Mouse (Mus musculus) heart, embryonic 14.5 days (tissue): ENCODE measurements at regions not wholly inside any gene's neighbourhood (a gene's known extent, or its start where the extent isn't known, plus 50 kb on each side); places are given as distances from the start of the nearest gene placed in this dataset.

Experiments
- ATAC-seq: fragments of 200-750 bp; cut with Nextera tagmentation; 2 replicates; pipeline ENCODE4 v1.8.0; 2017; ENCODE audit warnings: low read depth, moderate TSS enrichment; ENCODE audit not compliant: insufficient number of reproducible peaks, insufficient read depth, low FRiP score
- H3K27ac ChIP-seq, 2 experiments: fragments of 200-500 bp in 1 of 2; fragments of 300-500 bp in 1 of 2; sonication (generic) in 1 of 2; replicated peaks in 1 of 2; 2 replicates each; pipeline ENCODE4 v1.5.1; 2012 to 2014; ENCODE audit warnings: low read depth in 2 of 2, low read length in 2 of 2, control low read depth in 1 of 2, mild to moderate bottlenecking in 1 of 2, mixed read lengths in 1 of 2; ENCODE audit not compliant: control insufficient read depth in 1 of 2, insufficient read depth in 1 of 2
- H3K27me3 ChIP-seq: fragments of 300-500 bp; sonication (generic); 2 replicates; pipeline ENCODE4 v1.6.1; 2014; ENCODE audit warnings: mild to moderate bottlenecking, low read length, control low read depth; ENCODE audit not compliant: control insufficient read depth, insufficient read depth
- H3K36me3 ChIP-seq: fragments of 300-500 bp; sonication (generic); 2 replicates; pipeline ENCODE4 v1.6.1; 2014; ENCODE audit warnings: mild to moderate bottlenecking, control low read depth, low read length, mixed read lengths; ENCODE audit not compliant: control insufficient read depth, insufficient read depth
- H3K4me1 ChIP-seq, 2 experiments: fragments of 200-500 bp in 1 of 2; fragments of 300-500 bp in 1 of 2; sonication (generic) in 1 of 2; 2 replicates each; pipeline ENCODE4 v1.6.1; 2012 to 2014; ENCODE audit warnings: low read length in 2 of 2, control low read depth in 1 of 2, mixed read lengths in 1 of 2; ENCODE audit not compliant: control insufficient read depth in 2 of 2, insufficient read depth in 2 of 2
- H3K4me2 ChIP-seq: fragments of 300-500 bp; sonication (generic); 2 replicates; pipeline ENCODE4 v1.6.1; 2014; ENCODE audit warnings: mild to moderate bottlenecking, low read length
- H3K4me3 ChIP-seq, 2 experiments: fragments of 200-500 bp in 1 of 2; fragments of 300-500 bp in 1 of 2; sonication (generic) in 1 of 2; 2 replicates each; pipeline ENCODE4 v1.5.1; 2012 to 2014; ENCODE audit warnings: low read length in 2 of 2, mild to moderate bottlenecking in 2 of 2, control low read depth in 1 of 2, low read depth in 1 of 2, moderate library complexity in 1 of 2; ENCODE audit not compliant: control insufficient read depth in 1 of 2, insufficient read depth in 1 of 2
- H3K9ac ChIP-seq: fragments of 300-500 bp; sonication (generic); 2 replicates; pipeline ENCODE4 v1.6.1; 2014; ENCODE audit warnings: mild to moderate bottlenecking, low read length
- H3K9me3 ChIP-seq: fragments of 300-500 bp; sonication (generic); 2 replicates; pipeline ENCODE4 v1.6.1; 2016; ENCODE audit warnings: low read length, control low read depth; ENCODE audit not compliant: control insufficient read depth
- WGBS: fragments of 180-500 bp; shearing (Covaris S2); extraction: QIAGEN DNeasy Blood & Tissue Kit; methylation state at CpG from one replicate; pipeline ENCODE4 v1.1.7; 2014; 5-methylcytosine and 5-hydroxymethylcytosine counted together

- 77% methylated on average over 9 of the region's 9 CpGs for WGBS
- H3K9ac ChIP-seq = no peak overlapping the region
- H3K9me3 ChIP-seq = no peaks in the 10 kb centered on the region
- no peak overlapping the region for H3K4me3 ChIP-seq
- no peaks in the 10 kb centered on the region for H3K36me3 ChIP-seq
- H3K27me3 ChIP-seq = no peaks in the 10 kb centered on the region
- H3K4me2 ChIP-seq = no peak overlapping the region
- ATAC-seq = no peak
- H3K4me1 ChIP-seq = no peaks in the 10 kb centered on the region
- H3K27ac ChIP-seq = no peak overlapping the region
Observed at GRCm38 (mm10) chr13:103683169-103683568, 91.2 kb downstream of the Srek1 start.

- no peak overlapping the region for H3K27ac ChIP-seq
- no peaks in the 10 kb centered on the region for H3K27me3 ChIP-seq
- WGBS = 83% methylated on average over 4 of the region's 4 CpGs
- no peak overlapping the region for H3K4me3 ChIP-seq
- no peak for ATAC-seq
- H3K9ac ChIP-seq = no peak overlapping the region
- H3K4me2 ChIP-seq = no peak overlapping the region
- H3K36me3 ChIP-seq = no peaks in the 10 kb centered on the region
- no peaks in the 10 kb centered on the region for H3K9me3 ChIP-seq
- H3K4me1 ChIP-seq = no peaks in the 10 kb centered on the region
Observed at GRCm38 (mm10) chr13:103680740-103681139, 93.7 kb downstream of the Srek1 start.

GRCm38 (mm10) chr13:103680052-103680451, 94.4 kb downstream of the Srek1 start:
- WGBS = 78% methylated on average over 7 of the region's 7 CpGs

DNA sequence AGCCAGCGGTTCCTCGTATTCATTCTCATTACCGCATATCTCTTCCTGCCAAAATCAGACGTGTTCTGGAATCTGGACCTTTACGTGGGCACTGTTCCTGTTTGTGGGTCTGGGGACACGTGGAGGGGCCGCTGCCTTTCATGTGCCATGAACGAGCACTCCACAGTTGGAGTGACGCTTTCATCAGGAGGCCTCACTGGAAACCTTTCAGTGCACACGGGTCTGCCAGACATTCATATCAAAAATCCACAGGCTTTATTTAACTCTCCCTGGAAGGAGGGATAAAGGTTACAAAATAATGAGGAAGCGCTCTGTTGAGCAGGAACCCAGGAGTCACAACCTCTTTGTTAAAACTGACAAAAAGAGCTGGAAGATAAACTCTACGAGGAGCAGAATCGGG, 97.6 kb downstream of the Srek1 start:
- no peak for ATAC-seq
- Histone ChIP-seq H3K4me1 (no peaks in the 10 kb centered on the region), H3K27me3 (no peaks in the 10 kb centered on the region), H3K9me3 (no peaks in the 10 kb centered on the region), H3K9ac (no peak overlapping the region), H3K4me3 (no peak overlapping the region), H3K4me2 (no peak overlapping the region), H3K27ac (no peak overlapping the region), H3K36me3 (no peaks in the 10 kb centered on the region)
- WGBS = 58% methylated on average over 13 of the region's 13 CpGs

More at GRCm38 (mm10) chr13:103680052-103680451, 94.4 kb downstream of the Srek1 start:
- Histone ChIP-seq H3K4me2 (no peak overlapping the region), H3K27me3 (no peaks in the 10 kb centered on the region), H3K27ac (no peak overlapping the region), H3K9ac (no peak overlapping the region), H3K36me3 (no peaks in the 10 kb centered on the region), H3K9me3 (no peaks in the 10 kb centered on the region), H3K4me3 (no peak overlapping the region), H3K4me1 (no peaks in the 10 kb centered on the region)
- ATAC-seq = no peak

DNA sequence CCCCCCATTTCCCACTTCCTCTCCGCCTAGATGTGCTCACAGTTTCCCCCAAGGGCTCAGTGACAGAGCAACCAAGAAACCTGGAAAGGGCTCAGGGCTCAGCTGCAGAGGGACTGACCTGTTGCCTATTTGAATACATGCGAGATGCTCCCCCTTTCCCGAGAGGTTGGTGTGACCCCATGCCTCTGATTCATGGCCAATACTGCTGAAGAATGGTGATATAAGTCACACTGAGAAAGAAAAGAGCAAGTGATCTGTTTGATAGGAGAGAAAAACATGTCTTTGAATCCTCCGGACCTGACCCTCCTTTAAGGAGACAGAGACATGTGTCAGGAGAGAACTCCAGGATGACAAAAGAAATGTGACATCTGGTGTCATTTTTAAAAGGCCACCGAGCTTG, 98.2 kb downstream of the Srek1 start:
- H3K9me3 ChIP-seq = no peaks in the 10 kb centered on the region
- no peak overlapping the region for H3K4me3 ChIP-seq
- no peak overlapping the region for H3K9ac ChIP-seq
- H3K27me3 ChIP-seq = no peaks in the 10 kb centered on the region
- H3K36me3 ChIP-seq = no peaks in the 10 kb centered on the region
- no peak overlapping the region for H3K27ac ChIP-seq
- no peak for ATAC-seq
- WGBS = 73% methylated on average over 5 of the region's 5 CpGs
- no peak overlapping the region for H3K4me2 ChIP-seq
- no peaks in the 10 kb centered on the region for H3K4me1 ChIP-seq

GRCm38 (mm10) chr13:103670611-103671010, 103.8 kb downstream of the Srek1 start:
- no peak overlapping the region for H3K9ac ChIP-seq
- H3K27me3 ChIP-seq = no peaks in the 10 kb centered on the region
- H3K27ac ChIP-seq = no peak overlapping the region
- H3K36me3 ChIP-seq = no peaks in the 10 kb centered on the region
- H3K9me3 ChIP-seq = no peaks in the 10 kb centered on the region
- H3K4me1 ChIP-seq = no peaks in the 10 kb centered on the region
- no peak for ATAC-seq
- no peak overlapping the region for H3K4me3 ChIP-seq
- no peak overlapping the region for H3K4me2 ChIP-seq

- Histone ChIP-seq H3K9me3 (no peaks in the 10 kb centered on the region), H3K9ac (no peak overlapping the region), H3K4me2 (no peak overlapping the region), H3K4me1 (no peaks in the 10 kb centered on the region), H3K4me3 (no peak overlapping the region), H3K36me3 (no peaks in the 10 kb centered on the region), H3K27me3 (no peaks in the 10 kb centered on the region), H3K27ac (no peak overlapping the region)
- WGBS = 86% methylated on average over 4 of the region's 4 CpGs
- ATAC-seq = no peak
Observed at GRCm38 (mm10) chr13:103669856-103670255, 104.6 kb downstream of the Srek1 start.

DNA sequence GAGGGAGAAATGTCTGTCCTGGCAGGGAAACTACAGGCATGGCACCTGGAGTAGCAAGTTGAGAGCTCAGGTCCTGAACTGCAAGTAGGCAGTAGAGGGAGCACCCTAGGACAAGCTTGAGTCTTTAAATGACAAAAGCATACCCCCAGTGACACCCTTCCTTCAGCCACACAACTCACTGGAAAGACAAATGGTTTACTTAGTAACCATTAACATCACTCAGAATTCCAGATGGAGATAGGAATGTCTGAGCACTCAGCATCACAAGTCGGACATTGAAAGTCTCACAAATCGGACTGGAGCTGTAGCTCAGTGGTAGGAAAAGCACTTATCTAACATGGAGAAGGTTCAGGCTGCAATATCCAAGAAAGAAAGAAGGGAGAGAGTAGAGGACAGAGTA, 106.7 kb downstream of the Srek1 start:
- Histone ChIP-seq H3K9ac (no peak overlapping the region), H3K4me2 (no peak overlapping the region), H3K27me3 (no peaks in the 10 kb centered on the region), H3K4me1 (no peaks in the 10 kb centered on the region), H3K9me3 (no peaks in the 10 kb centered on the region), H3K27ac (no peak overlapping the region), H3K36me3 (no peaks in the 10 kb centered on the region), H3K4me3 (no peak overlapping the region)
- ATAC-seq = no peak
- 69% methylated on average over 2 of the region's 2 CpGs for WGBS
